Mouse (Mus musculus): ENCODE data around the gene Alpk3.

DNA sequence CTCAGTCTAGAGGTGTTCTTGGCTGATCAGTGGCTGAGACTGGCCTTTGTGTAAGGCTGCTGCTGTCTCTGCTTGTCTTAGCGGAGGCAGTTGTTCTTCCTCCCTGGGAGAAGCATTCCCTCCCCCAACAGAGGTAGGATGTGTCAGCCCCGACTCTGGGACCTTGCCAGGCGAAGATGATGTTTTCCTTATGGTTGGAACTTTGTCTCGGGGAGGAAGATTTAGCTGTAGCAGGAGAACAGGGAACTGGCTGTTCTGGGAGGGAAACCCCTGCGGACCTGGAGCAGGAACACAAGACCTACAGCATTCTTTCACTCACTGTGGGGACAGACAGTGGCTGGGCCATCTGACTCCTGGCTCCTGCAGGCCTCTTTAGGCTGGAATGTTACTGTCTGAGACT lies 15.1 kb downstream of the Alpk3 start:
- no peak for TF ChIP-seq MAFK (IDR thresholded peaks at IDR 0.05; ENCODE audit: insufficient read depth, low read depth, low read length)
- TF ChIP-seq ZNF384 (IDR thresholded peaks at IDR 0.05; ENCODE audit: low read depth, low read length), result no peak
- TF ChIP-seq HCFC1 (IDR thresholded peaks at IDR 0.05; ENCODE audit: borderline replicate concordance, insufficient read depth, low read length), result no peak
- TF ChIP-seq CHD2 (IDR thresholded peaks at IDR 0.05; ENCODE audit: low read depth, low read length), result no peak
- TF ChIP-seq ZC3H11A (IDR thresholded peaks at IDR 0.05; ENCODE audit: borderline replicate concordance, low read depth, low read length), result no peak

Measured in ES-E14 (cell line).